Mouse (Mus musculus): ENCODE measurements around the gene Rdh1. TPM values are rescaled to one million over a fixed set of nuclear protein-coding genes. Genes with fewer than 3 reads are reported as not detected.

The Rdh1 gene
- total RNA-seq (2023) = 0.18 and 0.44 TPM in 2 replicates

GRCm38 (mm10) chr10:127759181-127760110 lies at the start of gene Rdh1, which contains the start of gene Rdh16f1:
Rdh1 (plus strand) TSS chr10:127759721.
Rdh16f1 (plus strand) TSS chr10:127759787.

GRCm38 (mm10) chr10:127724178-127724577 lies 35.3 kb upstream of the Rdh1 start, which contains the start of gene Tac2:
Tac2 (plus strand) TSS chr10:127724478.

GRCm38 (mm10) chr10:127739083-127739660 lies 20.3 kb upstream of the Rdh1 start, which contains the start of gene Zbtb39:
Zbtb39 (plus strand) TSS chr10:127739538.

GRCm38 (mm10) chr10:127751548-127751947 lies 8.0 kb upstream of the Rdh1 start, which contains the start of gene Gpr182:
Gpr182 (minus strand) TSS chr10:127751732.

GRCm38 (mm10) chr10:127776011-127776410 lies 16.5 kb downstream of the Rdh1 start, which contains the start of gene Rdh9:
Rdh9 (plus strand) TSS chr10:127776386.

GRCm38 (mm10) chr10:127800891-127801290 lies 41.4 kb downstream of the Rdh1 start, which contains the start of gene Rdh16:
Rdh16 (plus strand) TSS chr10:127801152.

Other genes with a start within 250 kb of the Rdh1 start
- not detected in 2 replicates for gene Ndufa4l2, start 244.8 kb upstream of the Rdh1 start, total RNA-seq (2023)
- gene Shmt2, start 237.3 kb upstream of the Rdh1 start, total RNA-seq (2023) = 15.5 and 16.0 TPM in 2 replicates
- gene Nxph4, start 225.2 kb upstream of the Rdh1 start, total RNA-seq (2023) = not detected in 2 replicates
- gene Lrp1, start 138.6 kb upstream of the Rdh1 start, total RNA-seq (2023) = 69.7 and 86.2 TPM in 2 replicates
- 215 and 257 TPM in 2 replicates for gene Stat6, start 116.7 kb upstream of the Rdh1 start, total RNA-seq (2023)
- gene Nemp1, start 92.8 kb upstream of the Rdh1 start, total RNA-seq (2023) = 6.7 and 9.6 TPM in 2 replicates
- gene Nab2, start 91.2 kb upstream of the Rdh1 start, total RNA-seq (2023) = 0.77 and 1.3 TPM in 2 replicates
- 0.23 and 0.35 TPM in 2 replicates for gene Myo1a, start 54.6 kb upstream of the Rdh1 start, total RNA-seq (2023)
- not detected in 2 replicates for gene Tac2, start 35.2 kb upstream of the Rdh1 start, total RNA-seq (2023)
- 19.9 and 30.2 TPM in 2 replicates for gene Zbtb39, start 20.2 kb upstream of the Rdh1 start, total RNA-seq (2023)
- 0.16 and 0.19 TPM in 2 replicates for gene Gpr182, start 8.0 kb upstream of the Rdh1 start, total RNA-seq (2023)
- gene Rdh16f1, start 66 bp downstream of the Rdh1 start, total RNA-seq (2023) = 0.25 TPM in 1 of 2 replicates, not detected in the other
- gene Rdh9, start 16.7 kb downstream of the Rdh1 start, total RNA-seq (2023) = not detected in 2 replicates
- 0.16 TPM in 1 of 2 replicates, not detected in the other for gene Rdh16, start 41.4 kb downstream of the Rdh1 start, total RNA-seq (2023)
- gene Rdh19, start 90.2 kb downstream of the Rdh1 start, total RNA-seq (2023) = not detected in 2 replicates
- gene Rdh16f2, start 106.8 kb downstream of the Rdh1 start, total RNA-seq (2023) = not detected in 2 replicates
- not detected in 2 replicates for gene Rdh7, start 129.1 kb downstream of the Rdh1 start, total RNA-seq (2023)
- not detected in 2 replicates for gene Sdr9c7, start 138.8 kb downstream of the Rdh1 start, total RNA-seq (2023)
- not detected in 2 replicates for gene Hsd17b6, start 247.9 kb downstream of the Rdh1 start, total RNA-seq (2023)

Measured in neutrophil, adult 65 days (primary cell).